Mouse (Mus musculus): ENCODE results near the gene Cby3. TPM values are rescaled to one million over a fixed set of nuclear protein-coding genes. Genes with fewer than 3 reads are reported as not detected.

The Cby3 gene
- not detected for polyA plus RNA-seq (2014; fragmentation: Illumina TruSeq; extraction: RNeasy Lipid Tissue Mini Kit (QIAGEN cat#74804); ENCODE audit: low read depth, low replicate concordance)

GRCm38 (mm10) chr11:50354162-50354561, at the start of gene Cby3:
Gene Cby3, plus strand, starts transcription at chr11:50354462.

GRCm38 (mm10) chr11:50325496-50326301, 28.6 kb upstream of the Cby3 start, which contains the start of gene Canx:
Gene Canx, minus strand, starts transcription at chr11:50325673.

GRCm38 (mm10) chr11:50376911-50377891, 22.9 kb downstream of the Cby3 start, which contains the start of gene Hnrnph1:
Gene Hnrnph1, plus strand, starts transcription at chr11:50376990.

Other genes with a start within 250 kb of the Cby3 start
- gene Tbc1d9b, start 223.1 kb upstream of the Cby3 start, polyA plus RNA-seq (2014; fragmentation: Illumina TruSeq; extraction: RNeasy Lipid Tissue Mini Kit (QIAGEN cat#74804); ENCODE audit: low read depth, low replicate concordance), result 5.8 TPM
- gene Mrnip, start 180.0 kb upstream of the Cby3 start, polyA plus RNA-seq (2014; fragmentation: Illumina TruSeq; extraction: RNeasy Lipid Tissue Mini Kit (QIAGEN cat#74804); ENCODE audit: low read depth, low replicate concordance), result 0.49 TPM
- 323 TPM for gene Sqstm1, start 143.6 kb upstream of the Cby3 start, polyA plus RNA-seq (2014; fragmentation: Illumina TruSeq; extraction: RNeasy Lipid Tissue Mini Kit (QIAGEN cat#74804); ENCODE audit: low read depth, low replicate concordance)
- gene Mgat4b, start 143.6 kb upstream of the Cby3 start, polyA plus RNA-seq (2014; fragmentation: Illumina TruSeq; extraction: RNeasy Lipid Tissue Mini Kit (QIAGEN cat#74804); ENCODE audit: low read depth, low replicate concordance), result 3.7 TPM
- not detected for gene Ltc4s, start 115.8 kb upstream of the Cby3 start, polyA plus RNA-seq (2014; fragmentation: Illumina TruSeq; extraction: RNeasy Lipid Tissue Mini Kit (QIAGEN cat#74804); ENCODE audit: low read depth, low replicate concordance)
- gene Maml1, start 62.2 kb upstream of the Cby3 start, polyA plus RNA-seq (2014; fragmentation: Illumina TruSeq; extraction: RNeasy Lipid Tissue Mini Kit (QIAGEN cat#74804); ENCODE audit: low read depth, low replicate concordance), result 5.7 TPM
- gene Canx, start 28.8 kb upstream of the Cby3 start, polyA plus RNA-seq (2014; fragmentation: Illumina TruSeq; extraction: RNeasy Lipid Tissue Mini Kit (QIAGEN cat#74804); ENCODE audit: low read depth, low replicate concordance), result 736 TPM
- gene Hnrnph1, start 22.5 kb downstream of the Cby3 start, polyA plus RNA-seq (2014; fragmentation: Illumina TruSeq; extraction: RNeasy Lipid Tissue Mini Kit (QIAGEN cat#74804); ENCODE audit: low read depth, low replicate concordance), result 464 TPM
- 59.8 TPM for gene Rufy1, start 76.7 kb downstream of the Cby3 start, polyA plus RNA-seq (2014; fragmentation: Illumina TruSeq; extraction: RNeasy Lipid Tissue Mini Kit (QIAGEN cat#74804); ENCODE audit: low read depth, low replicate concordance)
- 0.44 TPM for gene Adamts2, start 247.6 kb downstream of the Cby3 start, polyA plus RNA-seq (2014; fragmentation: Illumina TruSeq; extraction: RNeasy Lipid Tissue Mini Kit (QIAGEN cat#74804); ENCODE audit: low read depth, low replicate concordance)

Data from kidney, adult 10 weeks (tissue).